Comparison of ENCODE assay signal across 8 mouse cellular contexts in genomic region chr10:61936211-61937121, GRCm38 (mm10). TPM values are rescaled to one million over a fixed set of nuclear protein-coding genes. Genes with fewer than 3 reads are reported as not detected.
A peak's percentile ranks its signal among the peaks of the same experiment; 100 is the strongest.
DNase-seq lines count a peak whose midpoint lies in the region; ATAC-seq and TF ChIP-seq lines count a peak whose summit lies in the region.

No protein-coding gene starts in this region.

- H3K9me3 ChIP-seq in heart, embryonic 13.5 days, result no peaks in the 10 kb centered on the region
- H3K9me3 ChIP-seq in forebrain, embryonic 11.5 days (ENCODE audit: control insufficient read depth, low read length), result no peaks in the 10 kb centered on the region
- no peaks in the 10 kb centered on the region for H3K9me3 ChIP-seq in intestine, embryonic 15.5 days
- H3K9me3 ChIP-seq in midbrain, postnatal 0 days (ENCODE audit: low read length), result no peaks in the 10 kb centered on the region

- H3K4me1 ChIP-seq in heart, embryonic 13.5 days, result peaks cover 63% of the 10 kb centered on the region
- H3K4me1 ChIP-seq in forebrain, embryonic 11.5 days (replicated peaks; ENCODE audit: control insufficient read depth, insufficient read depth, low read length), result 0 out of 2 replicates have a peak, but pooled peaks cover 5% of the 10 kb centered on the region
- H3K4me1 ChIP-seq in intestine, embryonic 15.5 days (replicated peaks), result peaks cover 18% of the 10 kb centered on the region
- peaks cover 7% of the 10 kb centered on the region; the same call in 1 of the 2 replicates for H3K4me1 ChIP-seq in midbrain, postnatal 0 days (ENCODE audit: insufficient read depth, low read length)

- peak overlapping the region; percentile 29; the same call in 1 of the 2 replicates for H3K27ac ChIP-seq in heart, embryonic 13.5 days (replicated peaks)
- H3K27ac ChIP-seq in forebrain, embryonic 11.5 days (ENCODE audit: low read depth, low read length), result no peak overlapping the region
- H3K27ac ChIP-seq in intestine, embryonic 15.5 days, result 0 out of 2 replicates have a peak overlapping the region, but pooled peaks have one; percentile 13
- H3K27ac ChIP-seq in midbrain, postnatal 0 days (ENCODE audit: low read depth, low read length), result no peak overlapping the region

- H3K27me3 ChIP-seq in heart, embryonic 13.5 days (replicated peaks), result peaks cover 3% of the 10 kb centered on the region; the same call in 1 of the 2 replicates
- peaks cover 3% of the 10 kb centered on the region; the same call in 1 of the 2 replicates for H3K27me3 ChIP-seq in forebrain, embryonic 11.5 days (ENCODE audit: control insufficient read depth, insufficient read depth, low read length)
- no peaks in the 10 kb centered on the region for H3K27me3 ChIP-seq in intestine, embryonic 15.5 days (replicated peaks)
- 0 out of 2 replicates have a peak, but pooled peaks cover 8% of the 10 kb centered on the region for H3K27me3 ChIP-seq in midbrain, postnatal 0 days (ENCODE audit: insufficient read depth, low read length)

- H3K9ac ChIP-seq in heart, embryonic 13.5 days, result peak overlapping the region; percentile 67
- H3K9ac ChIP-seq in forebrain, embryonic 11.5 days (ENCODE audit: low read length), result no peak overlapping the region
- H3K9ac ChIP-seq in intestine, embryonic 15.5 days, result peak overlapping the region; percentile 18; the same call in 1 of the 2 replicates
- H3K9ac ChIP-seq in midbrain, postnatal 0 days (replicated peaks; ENCODE audit: low read length, poor library complexity, severe bottlenecking), result no peak overlapping the region

- no peaks in the 10 kb centered on the region for H3K36me3 ChIP-seq in heart, embryonic 13.5 days
- no peaks in the 10 kb centered on the region for H3K36me3 ChIP-seq in forebrain, embryonic 11.5 days (ENCODE audit: control insufficient read depth, insufficient read depth, low read length)
- H3K36me3 ChIP-seq in intestine, embryonic 15.5 days, result no peaks in the 10 kb centered on the region
- no peaks in the 10 kb centered on the region for H3K36me3 ChIP-seq in midbrain, postnatal 0 days (ENCODE audit: insufficient read depth, low read length)

- no peak for TF ChIP-seq CTCF in midbrain, postnatal 0 days (IDR thresholded peaks at IDR 0.05)

- no peak for ATAC-seq in heart, embryonic 13.5 days (ENCODE audit: extremely low read depth, insufficient number of reproducible peaks, low FRiP score, low TSS enrichment)
- ATAC-seq in forebrain, embryonic 11.5 days (replicated peaks; ENCODE audit: low FRiP score), result no peak
- peak; percentile 80 for ATAC-seq in intestine, embryonic 15.5 days
- no peak for ATAC-seq in midbrain, postnatal 0 days (ENCODE audit: low FRiP score)
- ATAC-seq in inflammation-experienced regulatory T-cells, adult 6 months, result no peak

- peak overlapping the region; percentile 38 for H3K4me3 ChIP-seq in heart, embryonic 13.5 days
- H3K4me3 ChIP-seq in forebrain, embryonic 11.5 days (ENCODE audit: low read depth, low read length), result no peak overlapping the region; the same call in 1 of the 2 replicates
- H3K4me3 ChIP-seq in intestine, embryonic 15.5 days (replicated peaks), result peak overlapping the region; percentile 14; the same call in 1 of the 2 replicates
- H3K4me3 ChIP-seq in midbrain, postnatal 0 days (ENCODE audit: low read depth, low read length), result peak overlapping the region; percentile 8; the same call in 1 of the 2 replicates

- peak overlapping the region; percentile 70 for H3K4me2 ChIP-seq in heart, embryonic 13.5 days
- H3K4me2 ChIP-seq in forebrain, embryonic 11.5 days (ENCODE audit: low read depth, low read length, severe bottlenecking), result peak overlapping the region; percentile 41
- peak overlapping the region; percentile 53 for H3K4me2 ChIP-seq in intestine, embryonic 15.5 days (replicated peaks)
- H3K4me2 ChIP-seq in midbrain, postnatal 0 days (ENCODE audit: low read depth, low read length, poor library complexity, severe bottlenecking), result peak overlapping the region; percentile 34

- no peak for DNase-seq in heart, adult 8-10 months (ENCODE audit: low spot score)
- peak; percentile 69 for DNase-seq in forebrain, embryonic 11.5 days (ENCODE audit: low spot score)
- DNase-seq in midbrain, postnatal 0 days (ENCODE audit: low spot score), result no peak
- no peak for DNase-seq in frontal cortex, adult 2 months (ENCODE audit: extremely low spot score in 1 of 2, low spot score in 1 of 2)
- no peak for DNase-seq in thymus, postnatal 0 days (ENCODE audit: low spot score)

- WGBS in heart, embryonic 13.5 days, result 2% methylated on average over 26 of the region's 28 CpGs
- WGBS in forebrain, embryonic 11.5 days, result 2% methylated on average over 26 of the region's 28 CpGs
- WGBS in intestine, embryonic 15.5 days, result 4% methylated on average over 28 of the region's 28 CpGs
- WGBS in midbrain, postnatal 0 days, result 3% methylated on average over 27 of the region's 28 CpGs

RNA-seq across cellular contexts. Expression of gene Col13a1, which starts 42.4 kb away (rescaled TPM):
- polyA plus RNA-seq in heart, embryonic 13.5 days (2015; fragmentation: Nextera tagmentation; extraction: Ambion mirVana), result 11.1 and 12.5 TPM in 2 replicates
- under 1 TPM; 0.49 to 0.72 (median 0.57) TPM for total RNA-seq in heart, adult 8-10 months (2022)
- polyA plus RNA-seq in forebrain, embryonic 11.5 days (2014; fragmentation: Nextera tagmentation; extraction: Ambion mirVana), result 1.1 and 1.2 TPM in 2 replicates
- 6.9 and 7.1 TPM in 2 replicates for polyA plus RNA-seq in intestine, embryonic 15.5 days (2015; fragmentation: Nextera tagmentation; extraction: Ambion mirVana)
- total RNA-seq in midbrain, postnatal 0 days (2014; rRNA removed), result 2.6 and 3.7 TPM in 2 replicates
- polyA plus RNA-seq in midbrain, postnatal 0 days (2015; fragmentation: Nextera tagmentation; extraction: Ambion mirVana), result 1.2 TPM in 2 replicates
- polyA plus RNA-seq in frontal cortex, adult 2 months (2012; rRNA removed), result 1.3 and 1.4 TPM in 2 replicates
- polyA plus RNA-seq in thymus, postnatal 0 days (2015; fragmentation: Nextera tagmentation; extraction: Ambion mirVana), result 0.48 and 0.64 TPM in 2 replicates
- polyA plus RNA-seq in inflammation-experienced regulatory T-cells, adult 6 months (2017; shearing (Covaris generic)), result not detected

Comparison
In these comparisons a context has a peak if more than half of its experiments do, and no peak if none do; other contexts are left out.
1. H3K27ac ChIP-seq: peak in heart, embryonic 13.5 days (single experiment) and intestine, embryonic 15.5 days (single experiment); none in forebrain, embryonic 11.5 days (single experiment) and midbrain, postnatal 0 days (single experiment).
2. H3K9ac ChIP-seq: peak in heart, embryonic 13.5 days (single experiment) and intestine, embryonic 15.5 days (single experiment); none in forebrain, embryonic 11.5 days (single experiment) and midbrain, postnatal 0 days (single experiment).
3. Peak in every context shown above with its lines, with median percentiles within 50 percentile points of each other: H3K4me2 ChIP-seq.